Mouse (Mus musculus): ENCODE results near the gene Sf3b3. TPM values are rescaled to one million over a fixed set of nuclear protein-coding genes. Genes with fewer than 3 reads are reported as not detected.

Gene Sf3b3
- polyA plus RNA-seq, 1 experiment, result 14.4 TPM

- 81% methylated on average over 7 of the region's 7 CpGs for WGBS
- H3K4me1 ChIP-seq (ENCODE audit: control insufficient read depth, insufficient read depth, insufficient read length, low read length), result no peaks in the 10 kb centered on the region
- no peak for TF ChIP-seq CTCF (IDR thresholded peaks at IDR 0.05; ENCODE audit: extremely low read depth, insufficient read length, insufficient replicate concordance, low read depth, low read length)
- no peak for TF ChIP-seq POLR2A (IDR thresholded peaks at IDR 0.05; ENCODE audit: low read depth, low read length)
- peaks cover 83% of the 10 kb centered on the region for H3K36me3 ChIP-seq (ENCODE audit: control insufficient read depth, insufficient read depth, low read length)
- peak overlapping the region; percentile 44; the same call in 1 of the 2 replicates for H3K27ac ChIP-seq (ENCODE audit: insufficient read depth, low read depth, low read length)
- H3K4me3 ChIP-seq (ENCODE audit: low read depth, low read length), result no peak overlapping the region
- H3K27me3 ChIP-seq (ENCODE audit: control insufficient read depth, insufficient read depth, low read length), result no peaks in the 10 kb centered on the region
These were observed 33.3 kb downstream of the Sf3b3 start for GRCm38 (mm10) chr8:110813081-110813812.

DNA sequence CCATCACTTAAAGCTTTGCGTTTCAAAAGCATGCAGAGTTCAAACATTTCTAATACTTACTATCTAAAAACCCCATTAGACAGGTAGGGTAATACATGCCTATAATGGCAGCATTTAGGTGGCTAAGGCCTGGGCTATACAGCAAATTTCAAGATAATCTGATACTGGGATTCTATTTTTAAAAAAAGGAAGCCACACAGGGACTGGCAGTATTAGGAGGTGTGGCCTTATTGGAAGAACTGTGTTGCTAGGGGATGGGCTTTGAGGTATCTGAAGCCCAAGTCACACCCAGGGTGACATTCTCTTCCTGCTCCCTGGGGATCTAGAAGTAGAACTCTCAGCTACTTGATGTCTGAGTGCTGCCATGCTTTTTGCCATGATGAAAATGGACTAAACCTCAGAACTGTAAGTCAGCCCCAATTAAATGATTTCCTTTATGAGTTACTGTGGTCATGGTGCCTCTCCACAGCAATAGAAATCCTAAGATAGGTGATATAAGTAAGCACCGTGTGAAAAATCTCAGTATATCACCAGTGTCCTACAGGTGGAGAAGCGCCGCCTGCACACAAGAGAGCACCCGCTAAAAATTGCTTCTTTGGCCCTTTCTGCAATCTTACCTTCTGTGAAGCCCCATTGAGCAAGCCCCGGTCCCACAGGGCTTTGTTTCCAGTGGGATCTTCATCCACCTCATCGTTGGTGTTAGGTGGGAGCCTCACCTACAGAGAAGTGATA, 34.1 kb downstream of the Sf3b3 start:
- no peak overlapping the region for H3K4me3 ChIP-seq (ENCODE audit: low read depth, low read length)
- no peaks in the 10 kb centered on the region for H3K4me1 ChIP-seq (ENCODE audit: control insufficient read depth, insufficient read depth, insufficient read length, low read length)
- H3K36me3 ChIP-seq (ENCODE audit: control insufficient read depth, insufficient read depth, low read length), result peaks cover 76% of the 10 kb centered on the region
- TF ChIP-seq CTCF (IDR thresholded peaks at IDR 0.05; ENCODE audit: extremely low read depth, insufficient read length, insufficient replicate concordance, low read depth, low read length) (no peak), POLR2A (IDR thresholded peaks at IDR 0.05; ENCODE audit: low read depth, low read length) (no peak)
- no peaks in the 10 kb centered on the region for H3K27me3 ChIP-seq (ENCODE audit: control insufficient read depth, insufficient read depth, low read length)
- 88% methylated on average over 7 of the region's 7 CpGs for WGBS
- H3K27ac ChIP-seq (ENCODE audit: insufficient read depth, low read depth, low read length), result peak overlapping the region; percentile 27; the same call in 1 of the 2 replicates

GRCm38 (mm10) chr8:110811793-110812192, 34.8 kb downstream of the Sf3b3 start:
- no peak overlapping the region for H3K4me3 ChIP-seq (ENCODE audit: low read depth, low read length)
- no peaks in the 10 kb centered on the region for H3K4me1 ChIP-seq (ENCODE audit: control insufficient read depth, insufficient read depth, insufficient read length, low read length)
- no peak overlapping the region for H3K27ac ChIP-seq (ENCODE audit: insufficient read depth, low read depth, low read length)
- H3K27me3 ChIP-seq (ENCODE audit: control insufficient read depth, insufficient read depth, low read length), result no peaks in the 10 kb centered on the region
- WGBS, result 88% methylated on average over 7 of the region's 7 CpGs
- TF ChIP-seq CTCF (IDR thresholded peaks at IDR 0.05; ENCODE audit: extremely low read depth, insufficient read length, insufficient replicate concordance, low read depth, low read length), result no peak
- TF ChIP-seq POLR2A (IDR thresholded peaks at IDR 0.05; ENCODE audit: low read depth, low read length), result no peak
- H3K36me3 ChIP-seq (ENCODE audit: control insufficient read depth, insufficient read depth, low read length), result peaks cover 69% of the 10 kb centered on the region

GRCm38 (mm10) chr8:110811116-110811515, 35.5 kb downstream of the Sf3b3 start:
- Histone ChIP-seq H3K27me3 (ENCODE audit: control insufficient read depth, insufficient read depth, low read length) (no peaks in the 10 kb centered on the region), H3K36me3 (ENCODE audit: control insufficient read depth, insufficient read depth, low read length) (peaks cover 64% of the 10 kb centered on the region), H3K27ac (ENCODE audit: insufficient read depth, low read depth, low read length) (no peak overlapping the region), H3K4me3 (ENCODE audit: low read depth, low read length) (no peak overlapping the region), H3K4me1 (ENCODE audit: control insufficient read depth, insufficient read depth, insufficient read length, low read length) (no peaks in the 10 kb centered on the region)
- 92% methylated on average over 3 of the region's 3 CpGs for WGBS
- no peak for TF ChIP-seq CTCF (IDR thresholded peaks at IDR 0.05; ENCODE audit: extremely low read depth, insufficient read length, insufficient replicate concordance, low read depth, low read length)
- TF ChIP-seq POLR2A (IDR thresholded peaks at IDR 0.05; ENCODE audit: low read depth, low read length), result no peak

GRCm38 (mm10) chr8:110810481-110811065, 36.0 kb downstream of the Sf3b3 start:
- Histone ChIP-seq H3K4me1 (ENCODE audit: control insufficient read depth, insufficient read depth, insufficient read length, low read length) (0 out of 2 replicates have a peak, but pooled peaks cover 1% of the 10 kb centered on the region), H3K4me3 (ENCODE audit: low read depth, low read length) (no peak overlapping the region), H3K27me3 (ENCODE audit: control insufficient read depth, insufficient read depth, low read length) (no peaks in the 10 kb centered on the region), H3K36me3 (ENCODE audit: control insufficient read depth, insufficient read depth, low read length) (peaks cover 58% of the 10 kb centered on the region), H3K27ac (ENCODE audit: insufficient read depth, low read depth, low read length) (no peak overlapping the region)
- 82% methylated on average over 7 of the region's 7 CpGs for WGBS
- TF ChIP-seq POLR2A (IDR thresholded peaks at IDR 0.05; ENCODE audit: low read depth, low read length), result no peak
- no peak for TF ChIP-seq CTCF (IDR thresholded peaks at IDR 0.05; ENCODE audit: extremely low read depth, insufficient read length, insufficient replicate concordance, low read depth, low read length)

GRCm38 (mm10) chr8:110809831-110810230, 36.8 kb downstream of the Sf3b3 start:
- WGBS, result 44% methylated on average over 2 of the region's 2 CpGs
- Histone ChIP-seq H3K27me3 (ENCODE audit: control insufficient read depth, insufficient read depth, low read length) (no peaks in the 10 kb centered on the region), H3K4me1 (ENCODE audit: control insufficient read depth, insufficient read depth, insufficient read length, low read length) (peaks cover 4% of the 10 kb centered on the region; the same call in 1 of the 2 replicates), H3K36me3 (ENCODE audit: control insufficient read depth, insufficient read depth, low read length) (peaks cover 52% of the 10 kb centered on the region), H3K4me3 (ENCODE audit: low read depth, low read length) (no peak overlapping the region), H3K27ac (ENCODE audit: insufficient read depth, low read depth, low read length) (no peak overlapping the region)
- no peak for TF ChIP-seq CTCF (IDR thresholded peaks at IDR 0.05; ENCODE audit: extremely low read depth, insufficient read length, insufficient replicate concordance, low read depth, low read length)
- no peak for TF ChIP-seq POLR2A (IDR thresholded peaks at IDR 0.05; ENCODE audit: low read depth, low read length)

Measured in small intestine, adult 2 months (tissue).